9 mouse cellular contexts compared by ENCODE assay signal in the genomic region with DNA sequence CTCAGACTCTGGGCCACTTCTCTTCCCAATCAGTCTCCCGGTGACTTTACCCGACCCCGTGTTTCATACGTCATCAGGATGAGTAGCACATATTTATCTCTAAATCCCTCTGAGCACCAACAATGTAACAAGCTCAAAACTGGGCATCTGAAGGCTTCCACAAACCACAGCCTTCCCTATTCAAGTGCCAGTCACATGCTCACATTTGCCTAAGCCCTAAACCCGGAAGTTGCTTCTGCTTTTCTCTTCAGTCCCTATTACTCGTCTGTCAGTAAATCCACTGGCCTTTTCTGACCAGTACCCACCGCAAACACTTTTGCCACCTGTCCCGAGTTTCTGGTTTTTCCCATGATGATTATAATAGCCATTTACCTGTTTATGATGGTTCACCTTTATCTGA. TPM values are rescaled to one million over a fixed set of nuclear protein-coding genes. Genes with fewer than 3 reads are reported as not detected.
DNase-seq lines count a peak whose midpoint lies in the region; ATAC-seq and TF ChIP-seq lines count a peak whose summit lies in the region.
"Had no signal": no experiment of that assay in that cellular context is flagged by ENCODE, and none has a peak within 500 bp of the region (broad histone marks: within the 10 kb centered on the region; RNA-seq: fewer than 3 reads in every experiment).

No protein-coding gene starts in this region.

- no peak for TF ChIP-seq EP300 in lung, postnatal 0 days (IDR thresholded peaks at IDR 0.05)

- peaks cover 23% of the 10 kb centered on the region for H3K4me1 ChIP-seq in forebrain, embryonic 12.5 days
- peaks cover 22% of the 10 kb centered on the region for H3K4me1 ChIP-seq in forebrain, embryonic 15.5 days
- peaks cover 8% of the 10 kb centered on the region; the same call in 1 of the 2 replicates for H3K4me1 ChIP-seq in lung, postnatal 0 days (ENCODE audit: insufficient read depth, low read depth, low read length)
- peaks cover 14% of the 10 kb centered on the region for H3K4me1 ChIP-seq in embryonic facial prominence, embryonic 13.5 days

- DNase-seq in lung, adult 18-20 months, result peak; percentile 14 to 17
- DNase-seq in lung, postnatal 0 days (ENCODE audit: low spot score), result no peak
- DNase-seq in urinary bladder, postnatal 4 days (ENCODE audit: low spot score in 2 of 2), result no peak
- DNase-seq in adrenal gland, postnatal 14 days, result no peak
- DNase-seq: thymus, postnatal 25 days had no signal

- TF ChIP-seq CTCF in lung, postnatal 0 days (IDR thresholded peaks at IDR 0.05), result no peak

- no peaks in the 10 kb centered on the region for H3K9me3 ChIP-seq in forebrain, embryonic 12.5 days
- H3K9me3 ChIP-seq in forebrain, embryonic 15.5 days, result no peaks in the 10 kb centered on the region
- no peaks in the 10 kb centered on the region for H3K9me3 ChIP-seq in lung, postnatal 0 days (ENCODE audit: low read length)
- no peaks in the 10 kb centered on the region for H3K9me3 ChIP-seq in embryonic facial prominence, embryonic 13.5 days

- H3K9ac ChIP-seq in forebrain, embryonic 12.5 days, result 0 out of 2 replicates have a peak overlapping the region, but pooled peaks have one; percentile 71
- no peak overlapping the region; the same call in 1 of the 2 replicates for H3K9ac ChIP-seq in forebrain, embryonic 15.5 days (replicated peaks)
- no peak overlapping the region for H3K9ac ChIP-seq in lung, postnatal 0 days (replicated peaks; ENCODE audit: low read depth)
- H3K9ac ChIP-seq in embryonic facial prominence, embryonic 13.5 days, result peak overlapping the region; percentile 83

- no peak for ATAC-seq in forebrain, embryonic 12.5 days (ENCODE audit: low FRiP score)
- ATAC-seq in forebrain, embryonic 15.5 days (replicated peaks), result no peak
- no peak for ATAC-seq in lung, postnatal 0 days
- no peak for ATAC-seq in embryonic facial prominence, embryonic 13.5 days (ENCODE audit: insufficient number of reproducible peaks, insufficient read depth, low FRiP score, low TSS enrichment, low read depth)

- no peak overlapping the region for H3K27ac ChIP-seq in forebrain, embryonic 12.5 days
- H3K27ac ChIP-seq in forebrain, embryonic 15.5 days (replicated peaks), result no peak overlapping the region
- H3K27ac ChIP-seq in lung, postnatal 0 days (ENCODE audit: low read length), result no peak overlapping the region
- no peak overlapping the region for H3K27ac ChIP-seq in embryonic facial prominence, embryonic 13.5 days
- H3K27ac ChIP-seq in macrophage, result peak overlapping the region; percentile 91

- WGBS in forebrain, embryonic 12.5 days, result 90% methylated on average over 8 of the region's 8 CpGs
- 89% methylated on average over 8 of the region's 8 CpGs for WGBS in forebrain, embryonic 15.5 days
- 87% methylated on average over 8 of the region's 8 CpGs for WGBS in lung, postnatal 0 days
- 89% methylated on average over 8 of the region's 8 CpGs for WGBS in embryonic facial prominence, embryonic 13.5 days
- WGBS in macrophage (ENCODE audit: missing documents), result 19% methylated on average over 8 of the region's 8 CpGs

- H3K36me3 ChIP-seq in forebrain, embryonic 12.5 days (replicated peaks), result peaks cover 25% of the 10 kb centered on the region
- H3K36me3 ChIP-seq in forebrain, embryonic 15.5 days, result peaks cover 16% of the 10 kb centered on the region
- peaks cover 6% of the 10 kb centered on the region; the same call in 1 of the 2 replicates for H3K36me3 ChIP-seq in lung, postnatal 0 days (ENCODE audit: insufficient read depth, low read length)
- H3K36me3 ChIP-seq in embryonic facial prominence, embryonic 13.5 days, result peaks cover 31% of the 10 kb centered on the region
- H3K36me3 ChIP-seq in macrophage (ENCODE audit: inconsistent target), result peaks cover 29% of the 10 kb centered on the region

- no peaks in the 10 kb centered on the region for H3K27me3 ChIP-seq in forebrain, embryonic 12.5 days
- no peaks in the 10 kb centered on the region for H3K27me3 ChIP-seq in forebrain, embryonic 15.5 days
- H3K27me3 ChIP-seq in lung, postnatal 0 days (replicated peaks; ENCODE audit: insufficient read depth, low read length), result no peaks in the 10 kb centered on the region
- no peaks in the 10 kb centered on the region for H3K27me3 ChIP-seq in embryonic facial prominence, embryonic 13.5 days

- no peak overlapping the region for H3K4me2 ChIP-seq in forebrain, embryonic 12.5 days
- H3K4me2 ChIP-seq in forebrain, embryonic 15.5 days (replicated peaks), result no peak overlapping the region
- H3K4me2 ChIP-seq in lung, postnatal 0 days (replicated peaks; ENCODE audit: low read depth, low read length), result no peak overlapping the region
- H3K4me2 ChIP-seq in embryonic facial prominence, embryonic 13.5 days, result peak overlapping the region; percentile 75; the same call in 1 of the 2 replicates

- H3K4me3 ChIP-seq in forebrain, embryonic 12.5 days (replicated peaks), result no peak overlapping the region
- no peak overlapping the region for H3K4me3 ChIP-seq in forebrain, embryonic 15.5 days
- H3K4me3 ChIP-seq in lung, postnatal 0 days (ENCODE audit: low read depth, low read length), result no peak overlapping the region
- H3K4me3 ChIP-seq in embryonic facial prominence, embryonic 13.5 days, result no peak overlapping the region
- H3K4me3 ChIP-seq in macrophage (ENCODE audit: inconsistent target), result peak overlapping the region; percentile 88; the same call in 1 of the 2 replicates

- H3K79me2 ChIP-seq in macrophage (ENCODE audit: inconsistent target), result peaks cover 42% of the 10 kb centered on the region

RNA-seq across cellular contexts. Expression of gene Rmnd1, which starts 1.8 kb away (rescaled TPM):
- polyA plus RNA-seq in forebrain, embryonic 12.5 days (2016; fragmentation: Nextera tagmentation; extraction: Ambion mirVana), result 48.7 and 53.3 TPM in 2 replicates
- 51.7 and 59.2 TPM in 2 replicates for polyA plus RNA-seq in forebrain, embryonic 15.5 days (2015; fragmentation: Nextera tagmentation; extraction: Ambion mirVana)
- polyA plus RNA-seq in lung, postnatal 0 days (2015; fragmentation: Nextera tagmentation; extraction: Ambion mirVana), result 16.5 and 17.9 TPM in 2 replicates
- polyA plus RNA-seq in embryonic facial prominence, embryonic 13.5 days (2015; fragmentation: Nextera tagmentation; extraction: Ambion mirVana), result 47.4 and 55.2 TPM in 2 replicates
- 100 to 1,000 TPM in 24 of 26 experiments, 10 to 100 TPM in 2; 73.6 to 411 (median 262) TPM for total RNA-seq in macrophage (2018; cell fraction: chromatin; rRNA removed)
- 10 to 100 TPM; 10.5 to 42.8 (median 26.5) TPM for total RNA-seq in macrophage (2018; cell fraction: cytosol; rRNA removed)
- 100 to 1,000 TPM in 20 of 26 experiments, 10 to 100 TPM in 6; 66.3 to 408 (median 181) TPM for total RNA-seq in macrophage (2018; cell fraction: nucleus; rRNA removed)
- 23.4 to 43.3 TPM (median 41.0 TPM) in 3 replicates for polyA plus RNA-seq in macrophage (2018)
- 51.2 and 57.0 TPM in 2 replicates for total RNA-seq in adrenal gland, postnatal 14 days (2021)

RNA-seq across cellular contexts. Expression of gene Armt1, which starts 1.9 kb away (rescaled TPM):
- polyA plus RNA-seq in forebrain, embryonic 12.5 days (2016; fragmentation: Nextera tagmentation; extraction: Ambion mirVana), result 23.1 and 24.3 TPM in 2 replicates
- polyA plus RNA-seq in forebrain, embryonic 15.5 days (2015; fragmentation: Nextera tagmentation; extraction: Ambion mirVana), result 14.3 and 15.0 TPM in 2 replicates
- polyA plus RNA-seq in lung, postnatal 0 days (2015; fragmentation: Nextera tagmentation; extraction: Ambion mirVana), result 9.0 and 10.2 TPM in 2 replicates
- polyA plus RNA-seq in embryonic facial prominence, embryonic 13.5 days (2015; fragmentation: Nextera tagmentation; extraction: Ambion mirVana), result 22.1 and 23.0 TPM in 2 replicates
- total RNA-seq in macrophage (2018; cell fraction: chromatin; rRNA removed), result 10 to 100 TPM in 18 of 26 experiments, 1 to 10 TPM in 8; 3.4 to 46.6 (median 18.8) TPM
- 10 to 100 TPM in 7 of 26 experiments, 1 to 10 TPM in 19; 3.6 to 13.2 (median 9.0) TPM for total RNA-seq in macrophage (2018; cell fraction: cytosol; rRNA removed)
- total RNA-seq in macrophage (2018; cell fraction: nucleus; rRNA removed), result 10 to 100 TPM in 13 of 26 experiments, 1 to 10 TPM in 13; 4.0 to 34.2 (median 10.0) TPM
- 10.8 to 12.4 TPM (median 11.5 TPM) in 3 replicates for polyA plus RNA-seq in macrophage (2018)
- 15.7 and 20.1 TPM in 2 replicates for total RNA-seq in adrenal gland, postnatal 14 days (2021)

RNA-seq across cellular contexts. Expression of gene Zbtb2, which starts 42.5 kb away (rescaled TPM):
- 21.2 and 22.2 TPM in 2 replicates for polyA plus RNA-seq in forebrain, embryonic 12.5 days (2016; fragmentation: Nextera tagmentation; extraction: Ambion mirVana)
- 17.8 and 18.4 TPM in 2 replicates for polyA plus RNA-seq in forebrain, embryonic 15.5 days (2015; fragmentation: Nextera tagmentation; extraction: Ambion mirVana)
- polyA plus RNA-seq in lung, postnatal 0 days (2015; fragmentation: Nextera tagmentation; extraction: Ambion mirVana), result 9.2 and 9.4 TPM in 2 replicates
- 15.3 and 15.5 TPM in 2 replicates for polyA plus RNA-seq in embryonic facial prominence, embryonic 13.5 days (2015; fragmentation: Nextera tagmentation; extraction: Ambion mirVana)
- 10 to 100 TPM in 14 of 26 experiments, 1 to 10 TPM in 12; 4.9 to 20.0 (median 10.4) TPM for total RNA-seq in macrophage (2018; cell fraction: chromatin; rRNA removed)
- 10 to 100 TPM in 14 of 26 experiments, 1 to 10 TPM in 12; 5.4 to 15.2 (median 10.3) TPM for total RNA-seq in macrophage (2018; cell fraction: cytosol; rRNA removed)
- 10 to 100 TPM in 19 of 26 experiments, 1 to 10 TPM in 7; 6.0 to 24.5 (median 11.3) TPM for total RNA-seq in macrophage (2018; cell fraction: nucleus; rRNA removed)
- 8.1 to 9.6 TPM (median 8.4 TPM) in 3 replicates for polyA plus RNA-seq in macrophage (2018)
- total RNA-seq in adrenal gland, postnatal 14 days (2021), result 11.7 and 12.3 TPM in 2 replicates

RNA-seq across cellular contexts. Expression of gene Ccdc170, which starts 51.9 kb away (rescaled TPM):
- 0.10 TPM in 1 of 2 replicates, not detected in the other for polyA plus RNA-seq in forebrain, embryonic 12.5 days (2016; fragmentation: Nextera tagmentation; extraction: Ambion mirVana)
- 0.24 and 0.32 TPM in 2 replicates for polyA plus RNA-seq in forebrain, embryonic 15.5 days (2015; fragmentation: Nextera tagmentation; extraction: Ambion mirVana)
- polyA plus RNA-seq in lung, postnatal 0 days (2015; fragmentation: Nextera tagmentation; extraction: Ambion mirVana), result 2.1 and 2.6 TPM in 2 replicates
- 0.07 and 0.13 TPM in 2 replicates for polyA plus RNA-seq in embryonic facial prominence, embryonic 13.5 days (2015; fragmentation: Nextera tagmentation; extraction: Ambion mirVana)
- total RNA-seq in macrophage (2018; cell fraction: chromatin; rRNA removed), result under 1 TPM in 6 of 26 experiments, not detected in 20; 0.29 to 0.92 (median 0.53) TPM
- total RNA-seq in macrophage (2018; cell fraction: cytosol; rRNA removed), result under 1 TPM in 4 of 26 experiments, not detected in 22; 0.06 to 0.10 (median 0.07) TPM
- under 1 TPM in 1 of 26 experiments, not detected in 25; 0.29 TPM for total RNA-seq in macrophage (2018; cell fraction: nucleus; rRNA removed)
- not detected in 3 replicates for polyA plus RNA-seq in macrophage (2018)
- total RNA-seq in adrenal gland, postnatal 14 days (2021), result 0.11 and 0.38 TPM in 2 replicates

Comparison
In these comparisons a context has a peak if more than half of its experiments do, and no peak if none do; other contexts are left out.
1. H3K9ac ChIP-seq: peak in forebrain, embryonic 12.5 days (single experiment) and embryonic facial prominence, embryonic 13.5 days (single experiment); none in forebrain, embryonic 15.5 days (single experiment) and lung, postnatal 0 days (single experiment).
2. DNase-seq: peak in lung, adult 18-20 months (2 of 2); none in lung, postnatal 0 days (single experiment), urinary bladder, postnatal 4 days (0 of 2) and adrenal gland, postnatal 14 days (single experiment).